Mouse (Mus musculus) thymus, postnatal 0 days (tissue): ENCODE measurements around the gene Cfhr1. TPM values are rescaled to one million over a fixed set of nuclear protein-coding genes. Genes with fewer than 3 reads are reported as not detected.

Experiments used
- DNase-seq: peaks from one replicate; pipeline ENCODE4 v3.0.0-alpha.2; 2015; ENCODE audit warnings: low spot score
- polyA plus RNA-seq: library from polyadenylated mRNA; unstranded; fragments of >200 nt; fragmentation: Nextera tagmentation; extraction: Ambion mirVana; gene quantifications from 2 replicates; pipeline ENCODE4 v1.2.1, GENCODE M21; 2015

The Cfhr1 gene
- 0.08 TPM in 1 of 2 replicates, not detected in the other for polyA plus RNA-seq

- no peak for DNase-seq
Measured at GRCm38 (mm10) chr1:139560024-139560423, at the start of gene Cfhr1. Gene Cfhr1 (minus strand): TSS chr1:139560272.

GRCm38 (mm10) chr1:139551311-139551710 is 8.8 kb downstream of the Cfhr1 start:
- no peak for DNase-seq

- no peak for DNase-seq
Measured at GRCm38 (mm10) chr1:139548536-139548935, 11.5 kb downstream of the Cfhr1 start.

- no peak for DNase-seq
Measured at GRCm38 (mm10) chr1:139514556-139514955, 45.5 kb downstream of the Cfhr1 start.

- DNase-seq, result no peak
Measured at GRCm38 (mm10) chr1:139501258-139501752, 58.8 kb downstream of the Cfhr1 start, which contains the start of gene F13b. Gene F13b (plus strand): TSS chr1:139501702.

- DNase-seq, result no peak
Measured at GRCm38 (mm10) chr1:139499751-139500150, 60.3 kb downstream of the Cfhr1 start.

Other genes starting within 250 kb of the Cfhr1 start
- gene Crb1, start 183.2 kb downstream of the Cfhr1 start, polyA plus RNA-seq, result not detected in 2 replicates
- 4.3 and 4.9 TPM in 2 replicates for gene Zbtb41, start 138.0 kb downstream of the Cfhr1 start, polyA plus RNA-seq
- gene Aspm, start 105.5 kb downstream of the Cfhr1 start, polyA plus RNA-seq, result 14.9 and 15.6 TPM in 2 replicates
- 0.05 and 0.12 TPM in 2 replicates for gene F13b, start 58.6 kb downstream of the Cfhr1 start, polyA plus RNA-seq
- gene Gm4788, start 221.0 kb upstream of the Cfhr1 start, polyA plus RNA-seq, result not detected in 2 replicates